Mouse (Mus musculus): ENCODE data around the gene Lclat1.

DNA sequence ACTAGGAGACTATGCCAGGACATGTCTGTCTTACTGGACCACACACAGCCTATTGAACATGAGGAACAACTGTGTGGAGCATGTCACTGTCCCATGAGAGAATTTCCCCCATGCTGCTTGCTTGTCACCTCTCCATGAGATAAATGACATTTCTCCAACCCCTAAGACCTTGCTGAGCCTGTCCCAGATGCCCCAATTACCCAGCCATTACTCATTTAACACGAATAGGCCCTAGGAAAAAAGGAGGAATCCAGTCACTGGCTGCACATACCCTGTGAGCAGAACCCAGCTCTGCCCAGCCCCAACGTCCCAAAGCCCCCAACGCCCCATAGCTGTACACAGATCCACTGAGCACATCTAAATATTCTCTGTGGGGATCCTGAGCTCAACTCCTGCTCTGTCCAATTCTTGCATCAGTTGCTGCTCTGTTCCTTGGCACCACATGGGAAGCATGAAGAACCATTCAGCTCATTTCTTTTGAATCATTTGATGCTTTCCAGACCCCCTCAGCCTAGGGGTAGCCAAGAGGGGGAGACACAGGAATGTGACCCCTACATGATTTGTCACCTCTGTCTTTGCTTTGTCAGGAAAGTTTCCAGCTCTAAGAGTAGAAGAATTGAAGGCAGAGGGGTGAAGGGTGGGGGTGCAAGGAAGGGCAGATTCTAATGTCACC is 47.4 kb upstream of the Lclat1 start:
- no peak for TF ChIP-seq POLR2A (IDR thresholded peaks at IDR 0.05; ENCODE audit: borderline replicate concordance, low read depth, low read length)
- TF ChIP-seq CTCF (IDR thresholded peaks at IDR 0.05; ENCODE audit: low read depth, low read length), result no peak

All from bone marrow macrophage, adult 2 months (primary cell).